Mouse (Mus musculus): Measurements from ENCODE around the gene Gm44965. TPM values are rescaled to one million over a fixed set of nuclear protein-coding genes. Genes with fewer than 3 reads are reported as not detected.

The Gm44965 gene
- polyA plus RNA-seq, 1 experiment from 2014 or later = not detected

DNA sequence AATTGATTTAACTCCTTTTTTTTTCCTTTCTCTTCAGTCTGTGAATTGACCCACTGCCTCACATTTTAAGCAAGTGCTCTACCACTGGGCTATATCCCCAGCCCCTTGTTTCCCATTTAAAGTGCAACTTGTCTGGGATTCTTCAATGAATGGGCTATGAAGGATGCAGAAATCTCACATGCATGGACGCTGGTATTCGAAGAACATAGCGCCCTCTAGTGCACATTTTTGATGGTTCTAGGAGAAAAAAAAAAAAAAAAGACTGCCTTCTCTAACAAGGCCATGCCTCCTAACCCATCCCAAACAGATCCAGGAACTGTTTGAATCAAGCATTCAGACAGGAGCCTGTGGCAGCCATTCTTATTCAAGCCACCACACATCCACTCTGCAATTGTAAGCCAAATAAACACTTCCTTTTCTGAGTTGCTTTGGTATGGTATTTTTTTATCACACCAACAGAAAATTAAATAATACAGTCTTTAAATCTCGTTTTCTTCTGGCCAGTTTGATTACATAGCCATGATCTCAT lies 49.1 kb downstream of the Gm44965 start:
- no peaks in the 10 kb centered on the region for H3K36me3 ChIP-seq
- H3K4me2 ChIP-seq (replicated peaks) = no peak overlapping the region
- no peaks in the 10 kb centered on the region for H3K4me1 ChIP-seq
- H3K9ac ChIP-seq = no peak overlapping the region
- ATAC-seq (ENCODE audit: insufficient number of reproducible peaks, low FRiP score, low TSS enrichment, low read depth) = no peak
- no peak overlapping the region for H3K4me3 ChIP-seq (replicated peaks)
- no peak overlapping the region for H3K27ac ChIP-seq (replicated peaks)
- 20% methylated on average over 4 of the region's 4 CpGs for WGBS
- H3K9me3 ChIP-seq (replicated peaks) = no peaks in the 10 kb centered on the region
- H3K27me3 ChIP-seq = no peaks in the 10 kb centered on the region

DNA sequence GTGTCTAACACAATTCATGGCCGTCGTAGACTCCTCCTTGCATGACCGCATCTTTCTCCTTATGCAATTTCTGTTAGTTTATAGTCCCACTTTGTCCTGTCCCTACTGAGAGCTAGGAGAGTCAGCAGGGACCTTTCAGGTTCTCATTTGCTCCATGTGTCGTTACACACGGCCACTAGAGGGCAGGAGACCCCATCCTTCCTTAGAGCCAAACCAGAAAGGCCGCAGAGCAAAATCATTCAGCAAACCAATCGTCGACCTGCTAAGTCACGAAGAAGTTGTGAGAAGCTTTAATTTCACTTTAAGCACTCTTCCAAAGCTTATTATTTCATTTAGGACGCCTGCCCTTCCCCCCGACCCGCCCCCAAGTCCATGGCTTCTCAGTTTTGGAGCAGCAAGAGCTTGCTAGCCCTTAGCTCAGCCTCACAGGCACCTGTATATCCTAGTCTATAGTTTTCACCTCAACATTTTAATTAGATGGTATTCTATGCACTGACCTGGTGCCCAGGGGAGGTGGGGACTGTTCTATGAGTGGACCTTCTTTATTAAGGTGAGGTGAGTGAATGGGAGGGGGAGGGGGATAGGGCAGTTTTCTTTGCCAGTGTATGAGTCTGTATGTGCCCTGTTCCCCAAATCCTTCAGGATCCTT lies 52.0 kb downstream of the Gm44965 start:
- Histone ChIP-seq H3K36me3 (no peaks in the 10 kb centered on the region), H3K4me2 (replicated peaks) (no peak overlapping the region), H3K9ac (no peak overlapping the region), H3K27me3 (no peaks in the 10 kb centered on the region), H3K27ac (replicated peaks) (no peak overlapping the region), H3K4me1 (no peaks in the 10 kb centered on the region), H3K4me3 (replicated peaks) (no peak overlapping the region), H3K9me3 (replicated peaks) (no peaks in the 10 kb centered on the region)
- ATAC-seq (ENCODE audit: insufficient number of reproducible peaks, low FRiP score, low TSS enrichment, low read depth) = no peak
- 12% methylated on average over 12 of the region's 12 CpGs for WGBS

DNA sequence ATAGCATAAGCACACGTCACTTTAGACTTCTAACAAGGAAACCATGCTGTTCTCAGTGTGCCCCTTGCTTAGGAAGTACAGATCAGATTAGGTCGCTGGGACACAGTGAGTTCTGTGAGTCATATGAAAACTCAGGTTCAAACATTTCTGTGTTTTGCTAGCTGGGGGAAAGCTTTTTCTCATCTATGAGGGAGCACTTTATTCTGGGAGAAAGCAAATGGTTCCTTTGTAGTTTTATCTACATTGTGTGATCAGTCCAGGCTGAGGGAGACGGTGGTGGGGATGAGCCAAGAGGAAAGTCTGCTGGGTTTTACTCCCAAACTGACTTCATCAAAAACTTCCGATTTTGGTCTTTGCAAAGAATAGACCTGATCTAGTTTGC lies 52.6 kb downstream of the Gm44965 start:
- 82% methylated on average over 4 of the region's 4 CpGs for WGBS
- H3K27me3 ChIP-seq = no peaks in the 10 kb centered on the region
- H3K4me3 ChIP-seq (replicated peaks) = no peak overlapping the region
- no peak overlapping the region for H3K27ac ChIP-seq (replicated peaks)
- no peaks in the 10 kb centered on the region for H3K4me1 ChIP-seq
- ATAC-seq (ENCODE audit: insufficient number of reproducible peaks, low FRiP score, low TSS enrichment, low read depth) = no peak
- H3K9me3 ChIP-seq (replicated peaks) = no peaks in the 10 kb centered on the region
- H3K4me2 ChIP-seq (replicated peaks) = no peak overlapping the region
- H3K9ac ChIP-seq = no peak overlapping the region
- no peaks in the 10 kb centered on the region for H3K36me3 ChIP-seq

DNA sequence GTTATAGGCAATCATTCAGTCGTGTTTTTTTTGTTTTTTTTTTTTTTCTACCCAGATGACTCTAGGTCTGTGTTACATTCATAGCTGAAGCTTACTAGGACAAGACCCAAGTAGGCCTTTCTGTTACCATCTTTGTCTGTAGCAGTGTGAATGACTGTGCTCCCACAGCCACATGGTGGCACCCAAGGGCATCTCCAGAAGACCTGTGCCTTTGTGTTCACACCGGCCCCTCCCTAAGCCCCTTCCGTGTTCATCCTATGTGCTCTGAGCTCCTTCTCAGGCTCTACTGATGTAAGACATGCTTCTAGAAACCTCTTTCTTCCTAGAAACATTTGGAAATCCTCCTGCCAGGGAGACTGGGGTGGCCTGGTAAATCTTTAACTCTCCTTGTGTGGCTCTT lies 53.3 kb downstream of the Gm44965 start, which contains the start of gene Gimap8:
Gene Gimap8, plus strand, starts transcription at position 240 of the 400 bp plus-strand sequence.
- no peak for ATAC-seq (ENCODE audit: insufficient number of reproducible peaks, low FRiP score, low TSS enrichment, low read depth)
- no peak within 1 kb of the TSS for H3K27ac ChIP-seq (replicated peaks)
- H3K4me1 ChIP-seq = no peaks in the 10 kb centered on the region
- no peak within 1 kb of the TSS for H3K4me3 ChIP-seq (replicated peaks)
- H3K27me3 ChIP-seq = no peaks in the 10 kb centered on the region
- H3K36me3 ChIP-seq = no peaks in the 10 kb centered on the region
- H3K9me3 ChIP-seq (replicated peaks) = no peaks in the 10 kb centered on the region
- WGBS = 44% methylated on average over 3 of the region's 3 CpGs
- H3K9ac ChIP-seq = no peak within 1 kb of the TSS
- H3K4me2 ChIP-seq (replicated peaks) = no peak within 1 kb of the TSS

DNA sequence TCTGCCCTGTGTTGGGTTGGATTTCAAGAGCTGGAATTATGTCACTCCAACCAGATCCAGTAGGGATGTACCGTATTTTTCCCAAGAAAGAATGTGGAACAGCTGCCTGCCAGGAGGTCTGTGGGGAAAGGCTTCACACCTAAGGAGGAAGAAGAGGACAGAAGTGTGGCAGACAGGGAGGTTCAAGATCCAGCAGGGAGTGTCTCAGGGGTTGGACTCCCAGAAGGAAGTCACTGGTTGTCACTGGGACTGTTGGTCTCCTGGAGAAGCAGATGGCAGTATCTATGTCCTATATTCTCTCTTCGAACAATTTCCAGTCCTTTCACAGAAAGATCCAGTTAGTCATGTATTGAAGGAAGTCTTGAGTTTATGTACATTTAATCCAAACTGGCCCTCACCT lies 53.9 kb downstream of the Gm44965 start:
- no peak for ATAC-seq (ENCODE audit: insufficient number of reproducible peaks, low FRiP score, low TSS enrichment, low read depth)
- Histone ChIP-seq H3K27ac (replicated peaks) (no peak overlapping the region), H3K4me2 (replicated peaks) (no peak overlapping the region), H3K4me1 (no peaks in the 10 kb centered on the region), H3K9ac (no peak overlapping the region), H3K27me3 (no peaks in the 10 kb centered on the region), H3K4me3 (replicated peaks) (no peak overlapping the region), H3K9me3 (replicated peaks) (no peaks in the 10 kb centered on the region), H3K36me3 (no peaks in the 10 kb centered on the region)
- WGBS = 70% methylated on average over 2 of the region's 2 CpGs

DNA sequence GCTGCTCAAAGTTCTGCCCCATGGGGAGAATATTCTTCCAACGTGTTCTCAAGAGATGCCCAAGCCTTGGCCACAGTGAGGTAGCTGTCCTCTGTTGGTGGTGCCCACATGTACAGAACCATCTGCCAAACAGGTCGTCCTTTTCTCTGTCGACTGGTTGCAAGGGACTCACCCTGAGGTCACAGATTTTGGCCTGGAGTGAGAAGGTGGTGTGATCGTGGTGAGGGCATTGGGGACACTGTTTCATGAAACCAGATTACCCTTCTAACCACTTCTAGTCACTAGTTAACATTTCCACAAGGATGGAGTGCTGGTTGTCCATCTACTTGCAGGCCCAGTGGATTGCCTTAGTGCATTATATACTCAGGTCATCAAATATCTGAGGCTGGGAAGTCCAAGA lies 55.0 kb downstream of the Gm44965 start:
- Histone ChIP-seq H3K27me3 (no peaks in the 10 kb centered on the region), H3K27ac (replicated peaks) (no peak overlapping the region), H3K36me3 (no peaks in the 10 kb centered on the region), H3K4me2 (replicated peaks) (no peak overlapping the region), H3K9ac (no peak overlapping the region), H3K4me3 (replicated peaks) (no peak overlapping the region), H3K4me1 (no peaks in the 10 kb centered on the region), H3K9me3 (replicated peaks) (no peaks in the 10 kb centered on the region)
- no peak for ATAC-seq (ENCODE audit: insufficient number of reproducible peaks, low FRiP score, low TSS enrichment, low read depth)
- WGBS = 78% methylated on average over 4 of the region's 4 CpGs

DNA sequence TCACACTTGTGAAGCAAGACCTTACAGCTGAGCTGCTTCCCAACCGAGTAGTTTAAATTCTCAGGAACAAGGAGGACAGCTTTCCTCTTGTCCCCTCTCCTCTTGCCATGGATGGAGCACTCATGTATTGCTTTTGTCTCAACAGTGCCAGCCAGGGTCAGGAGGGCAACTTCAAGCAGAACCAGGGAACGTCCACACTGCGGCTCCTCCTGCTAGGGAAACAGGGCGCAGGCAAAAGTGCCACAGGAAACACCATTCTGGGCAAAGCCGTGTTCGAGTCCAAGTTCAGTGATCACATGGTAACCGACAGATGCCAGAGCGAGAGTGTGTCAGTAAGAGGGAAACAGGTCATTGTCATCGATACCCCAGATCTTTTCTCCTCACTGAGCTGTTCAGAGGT lies 56.3 kb downstream of the Gm44965 start:
- Histone ChIP-seq H3K4me1 (no peaks in the 10 kb centered on the region), H3K4me2 (replicated peaks) (no peak overlapping the region), H3K4me3 (replicated peaks) (no peak overlapping the region), H3K9ac (no peak overlapping the region), H3K36me3 (no peaks in the 10 kb centered on the region), H3K27me3 (no peaks in the 10 kb centered on the region), H3K27ac (replicated peaks) (no peak overlapping the region), H3K9me3 (replicated peaks) (no peaks in the 10 kb centered on the region)
- WGBS = 83% methylated on average over 9 of the region's 9 CpGs
- no peak for ATAC-seq (ENCODE audit: insufficient number of reproducible peaks, low FRiP score, low TSS enrichment, low read depth)

DNA sequence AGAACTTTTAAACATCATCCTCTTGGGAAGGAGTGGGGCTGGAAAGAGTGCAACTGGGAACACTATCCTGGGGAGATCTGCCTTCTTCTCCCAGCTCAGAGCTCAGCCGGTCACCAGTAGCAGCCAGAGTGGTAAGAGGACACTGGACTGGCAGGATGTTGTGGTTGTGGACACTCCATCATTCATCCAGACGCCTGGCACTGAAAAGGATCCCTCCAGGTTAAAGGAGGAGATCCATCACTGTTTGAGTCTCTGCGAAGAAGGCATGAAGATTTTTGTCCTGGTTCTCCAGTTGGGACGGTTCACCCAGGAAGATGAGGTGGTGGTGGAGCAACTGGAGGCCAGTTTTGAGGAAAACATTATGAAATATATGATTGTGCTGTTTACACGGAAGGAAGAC lies 65.0 kb downstream of the Gm44965 start:
- Histone ChIP-seq H3K4me3 (replicated peaks) (no peak overlapping the region), H3K36me3 (no peaks in the 10 kb centered on the region), H3K9me3 (replicated peaks) (no peaks in the 10 kb centered on the region), H3K27me3 (no peaks in the 10 kb centered on the region), H3K4me2 (replicated peaks) (no peak overlapping the region), H3K9ac (no peak overlapping the region), H3K27ac (replicated peaks) (no peak overlapping the region), H3K4me1 (no peaks in the 10 kb centered on the region)
- WGBS = 77% methylated on average over 5 of the region's 5 CpGs
- ATAC-seq (ENCODE audit: insufficient number of reproducible peaks, low FRiP score, low TSS enrichment, low read depth) = no peak

DNA sequence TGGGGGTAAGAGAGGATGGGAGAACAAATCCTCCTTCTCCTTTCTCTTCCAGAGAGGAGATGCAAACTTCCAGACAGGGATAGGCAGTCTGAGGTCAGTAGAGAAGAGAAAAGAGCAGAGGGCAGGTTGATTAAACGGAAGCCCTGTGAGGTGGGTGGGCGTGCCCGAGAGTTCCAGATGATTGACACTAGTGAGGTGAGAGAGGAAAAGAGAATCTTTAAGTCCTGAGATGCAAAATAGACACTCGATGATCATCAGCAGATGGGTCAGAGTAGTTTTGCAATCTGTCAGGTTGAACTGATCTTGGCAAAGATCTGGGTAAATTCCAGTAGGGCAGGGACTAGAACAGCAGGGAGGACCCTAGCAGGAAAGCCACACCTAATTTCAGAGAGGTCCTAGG lies 71.0 kb downstream of the Gm44965 start:
- no peaks in the 10 kb centered on the region for H3K9me3 ChIP-seq (replicated peaks)
- no peaks in the 10 kb centered on the region for H3K36me3 ChIP-seq
- no peak for ATAC-seq (ENCODE audit: insufficient number of reproducible peaks, low FRiP score, low TSS enrichment, low read depth)
- 75% methylated on average over 4 of the region's 4 CpGs for WGBS
- no peak overlapping the region for H3K4me2 ChIP-seq (replicated peaks)
- no peaks in the 10 kb centered on the region for H3K4me1 ChIP-seq
- H3K9ac ChIP-seq = no peak overlapping the region
- H3K27me3 ChIP-seq = no peaks in the 10 kb centered on the region
- no peak overlapping the region for H3K27ac ChIP-seq (replicated peaks)
- no peak overlapping the region for H3K4me3 ChIP-seq (replicated peaks)

DNA sequence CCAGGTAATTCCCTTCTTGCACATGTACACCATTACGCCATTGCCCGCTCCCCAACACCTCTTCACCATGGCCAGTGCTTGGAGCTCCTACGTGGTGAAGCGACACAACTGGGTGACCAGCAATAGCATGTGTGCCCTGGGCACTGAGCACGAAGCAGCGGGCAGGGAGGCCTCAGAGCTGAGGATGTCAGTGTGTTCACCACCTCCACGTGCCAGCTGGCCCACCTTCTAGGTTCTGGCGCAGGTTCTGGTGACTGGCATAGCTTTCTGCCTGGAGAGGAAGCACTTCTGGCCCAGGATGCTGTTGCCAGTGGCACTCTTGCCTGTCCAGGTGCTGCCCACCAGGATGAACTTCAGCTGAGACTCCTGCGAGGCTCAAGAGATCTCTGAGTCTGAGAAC lies 71.7 kb downstream of the Gm44965 start:
- no peaks in the 10 kb centered on the region for H3K36me3 ChIP-seq
- no peaks in the 10 kb centered on the region for H3K27me3 ChIP-seq
- no peak overlapping the region for H3K4me2 ChIP-seq (replicated peaks)
- 92% methylated on average over 9 of the region's 9 CpGs for WGBS
- no peaks in the 10 kb centered on the region for H3K4me1 ChIP-seq
- no peak for ATAC-seq (ENCODE audit: insufficient number of reproducible peaks, low FRiP score, low TSS enrichment, low read depth)
- no peak overlapping the region for H3K9ac ChIP-seq
- no peak overlapping the region for H3K27ac ChIP-seq (replicated peaks)
- H3K4me3 ChIP-seq (replicated peaks) = no peak overlapping the region
- no peaks in the 10 kb centered on the region for H3K9me3 ChIP-seq (replicated peaks)

DNA sequence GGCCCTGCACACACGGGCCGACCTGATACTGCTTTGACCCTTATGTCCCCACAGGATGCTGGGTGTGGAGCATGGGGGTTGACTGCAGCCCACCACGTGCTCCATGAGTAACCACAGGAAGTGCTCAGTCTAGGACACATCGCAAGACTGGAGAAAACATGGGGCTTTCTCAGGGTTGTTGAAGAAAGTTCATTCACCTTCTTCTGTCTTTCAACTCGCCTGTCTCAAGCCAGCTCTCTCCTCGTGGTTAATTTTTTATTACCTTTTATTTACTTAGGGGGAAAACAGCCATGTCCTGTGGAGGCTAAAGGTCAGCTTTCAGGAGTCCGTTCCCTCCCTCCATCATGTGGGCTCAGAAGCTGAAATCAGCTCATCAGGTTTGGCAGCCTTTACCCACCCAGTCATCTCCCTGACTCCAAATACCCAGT lies 72.4 kb downstream of the Gm44965 start:
- no peaks in the 10 kb centered on the region for H3K4me1 ChIP-seq
- H3K9ac ChIP-seq = no peak overlapping the region
- H3K27me3 ChIP-seq = no peaks in the 10 kb centered on the region
- H3K4me3 ChIP-seq (replicated peaks) = no peak overlapping the region
- H3K4me2 ChIP-seq (replicated peaks) = no peak overlapping the region
- H3K9me3 ChIP-seq (replicated peaks) = no peaks in the 10 kb centered on the region
- H3K27ac ChIP-seq (replicated peaks) = no peak overlapping the region
- ATAC-seq (ENCODE audit: insufficient number of reproducible peaks, low FRiP score, low TSS enrichment, low read depth) = no peak
- H3K36me3 ChIP-seq = no peaks in the 10 kb centered on the region
- WGBS = 51% methylated on average over 7 of the region's 7 CpGs

DNA sequence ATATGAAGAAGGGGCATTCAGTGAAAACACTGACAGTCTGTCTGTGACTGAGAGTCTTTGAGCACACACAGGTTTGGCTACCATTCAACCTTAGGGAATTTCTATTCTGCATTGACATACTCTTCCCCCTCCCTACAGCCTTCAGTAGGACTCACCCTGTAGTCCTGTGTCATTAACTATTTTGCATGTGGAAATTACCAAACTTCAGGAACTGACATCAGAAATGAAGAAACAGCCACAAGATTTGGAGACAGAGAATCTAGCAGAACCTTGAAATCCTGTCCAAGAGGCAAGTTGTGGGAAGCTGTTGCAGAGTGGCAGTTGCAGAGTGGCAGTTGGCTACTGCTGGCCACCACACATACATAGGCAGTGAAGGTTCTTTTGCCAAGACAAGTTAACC lies 74.3 kb downstream of the Gm44965 start:
- Histone ChIP-seq H3K36me3 (no peaks in the 10 kb centered on the region), H3K4me1 (no peaks in the 10 kb centered on the region), H3K27ac (replicated peaks) (no peak overlapping the region), H3K4me2 (replicated peaks) (no peak overlapping the region), H3K9ac (no peak overlapping the region), H3K4me3 (replicated peaks) (no peak overlapping the region), H3K27me3 (no peaks in the 10 kb centered on the region), H3K9me3 (replicated peaks) (no peaks in the 10 kb centered on the region)
- no peak for ATAC-seq (ENCODE audit: insufficient number of reproducible peaks, low FRiP score, low TSS enrichment, low read depth)
